Mouse (Mus musculus) G1E (cell line): ENCODE data around the gene Apex2. TPM values are rescaled to one million over a fixed set of nuclear protein-coding genes. Genes with fewer than 3 reads are reported as not detected.

Experiments used
- ATAC-seq: 2 replicates; pipeline ENCODE4 v1.8.0; 2016; ENCODE audit warnings: mild to moderate bottlenecking; ENCODE audit not compliant: insufficient number of reproducible peaks, poor library complexity, low FRiP score, severe bottlenecking; ENCODE audit errors: extremely low read depth
- DNase-seq: peaks from one replicate; pipeline ENCODE4 v3.0.0; 2012; ENCODE audit warnings: low spot score
- H3K27me3 ChIP-seq: 2 replicates; pipeline ENCODE4 v1.6.1; 2012; ENCODE audit warnings: mild to moderate bottlenecking, low read length, inconsistent platforms; ENCODE audit not compliant: insufficient read depth
- H3K36me3 ChIP-seq: replicated peaks from 2 replicates; pipeline ENCODE3; 2012; ENCODE audit warnings: mild to moderate bottlenecking, inconsistent platforms
- H3K4me1 ChIP-seq: 2 replicates; pipeline ENCODE4 v1.6.1; 2012; ENCODE audit warnings: low read depth, low read length, inconsistent platforms, mixed read lengths; ENCODE audit not compliant: insufficient read depth
- H3K4me3 ChIP-seq: 2 replicates; pipeline ENCODE4 v1.5.1; 2012; ENCODE audit warnings: low read depth, mild to moderate bottlenecking, inconsistent platforms, low read length, moderate library complexity, mixed read lengths
- H3K9me3 ChIP-seq: replicated peaks from 2 replicates; pipeline ENCODE4 v1.6.1; 2012; ENCODE audit warnings: inconsistent platforms
- CTCF ChIP-seq: IDR thresholded peaks from 2 replicates; pipeline ENCODE4 v1.5.1; 2012; ENCODE audit warnings: low read depth, low read length, inconsistent platforms, mixed read lengths
- GATA1 ChIP-seq: IDR thresholded peaks from 2 replicates; pipeline ENCODE4 v1.6.1; 2012; ENCODE audit warnings: borderline replicate concordance, low read length, inconsistent platforms, mixed read lengths
- GATA2 ChIP-seq: IDR thresholded peaks from 2 replicates; pipeline ENCODE4 v1.6.1; 2012; ENCODE audit warnings: low read depth, low read length, inconsistent platforms, borderline replicate concordance
- POLR2AphosphoS5 ChIP-seq: IDR thresholded peaks from 2 replicates; pipeline ENCODE4 v1.6.1; 2012; ENCODE audit warnings: low read depth, low read length, inconsistent platforms; ENCODE audit not compliant: insufficient replicate concordance
- TAL1 ChIP-seq: conservative IDR thresholded peaks from 2 replicates; pipeline ENCODE4 v1.6.1; 2012; ENCODE audit warnings: low read depth, low read length, inconsistent platforms, mixed read lengths
- polyA plus RNA-seq: library from polyadenylated mRNA; stranded (reverse); fragments of >175 nt; gene quantifications from 2 replicates; pipeline ENCODE4 v1.2.3, GENCODE M21; 2012
- total RNA-seq, 2 experiments: library from RNA; stranded (forward) in 1 of 2; stranded (reverse) in 1 of 2; fragments of 200-1000 nt in 1 of 2; fragments of >200 nt in 1 of 2; fragmentation: Nextera tagmentation in 1 of 2; gene quantifications; 2 replicates each; pipeline ENCODE4 v1.2.3; 2014 to 2017

The Apex2 gene
- total and polyA plus RNA-seq, 3 experiments, result 1.3 to 22.8 (median 7.7) TPM

DNA sequence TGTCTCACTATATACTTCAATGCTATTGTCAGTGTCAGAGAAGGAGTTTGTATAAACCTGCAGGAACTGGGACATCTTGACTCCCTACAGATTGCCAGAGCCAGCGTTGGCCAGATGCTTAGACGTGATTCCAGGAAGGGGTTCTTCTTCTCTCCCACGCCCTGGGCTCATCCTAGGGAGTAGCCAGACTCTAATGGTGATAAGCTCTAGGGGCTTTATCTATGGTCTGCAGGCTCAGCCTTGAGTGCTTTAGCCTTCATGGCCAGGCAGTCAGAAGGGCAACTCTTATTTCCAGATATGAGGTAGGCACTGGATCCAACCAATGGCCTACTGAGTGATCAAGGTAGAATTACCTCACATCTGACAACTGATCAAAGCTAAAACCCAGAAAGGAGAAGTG is 40.0 kb downstream of the Apex2 start:
- TF ChIP-seq GATA1 (no peak), TAL1 (peak; percentile 97), POLR2AphosphoS5 (no peak), CTCF (no peak), GATA2 (no peak)
- ATAC-seq, result peak; percentile 98
- DNase-seq, result peak; percentile 45
- Histone ChIP-seq H3K4me1 (peaks cover 43% of the 10 kb centered on the region), H3K4me3 (no peak overlapping the region; the same call in 1 of the 2 replicates), H3K27me3 (no peaks in the 10 kb centered on the region), H3K9me3 (no peaks in the 10 kb centered on the region), H3K36me3 (peaks cover 11% of the 10 kb centered on the region)

DNA sequence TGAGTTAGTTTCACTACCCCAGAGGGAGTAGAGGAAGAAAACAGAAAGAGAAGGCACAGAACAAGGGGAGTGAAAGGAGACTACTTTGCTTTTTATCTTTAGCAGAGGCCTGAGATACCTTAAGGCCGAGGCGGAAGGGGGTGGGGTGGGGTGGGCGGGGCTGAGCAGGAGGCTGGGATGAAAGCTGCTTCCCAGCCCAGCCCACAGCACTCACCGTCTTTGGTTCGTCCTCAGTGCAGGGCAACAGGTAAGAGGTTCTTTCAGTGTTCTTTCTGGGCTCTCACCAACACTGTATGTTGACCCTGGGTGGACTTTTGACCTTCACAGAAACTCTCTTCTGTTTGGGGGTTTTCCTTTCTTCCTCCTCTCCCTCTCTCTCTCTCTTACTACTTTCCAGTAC is 42.4 kb downstream of the Apex2 start, which contains the start of gene Alas2:
Alas2 (plus strand) TSS at position 137 of the 400 bp plus-strand sequence.
- TF ChIP-seq GATA2 (no peak), TAL1 (no peak), POLR2AphosphoS5 (no peak), CTCF (no peak), GATA1 (no peak)
- Histone ChIP-seq H3K4me3 (peak within 1 kb of the TSS; percentile 42; the same call in 1 of the 2 replicates), H3K27me3 (no peaks in the 10 kb centered on the region), H3K4me1 (peaks cover 39% of the 10 kb centered on the region), H3K36me3 (peaks cover 6% of the 10 kb centered on the region), H3K9me3 (no peaks in the 10 kb centered on the region)
- DNase-seq (no peak), ATAC-seq (no peak)

DNA sequence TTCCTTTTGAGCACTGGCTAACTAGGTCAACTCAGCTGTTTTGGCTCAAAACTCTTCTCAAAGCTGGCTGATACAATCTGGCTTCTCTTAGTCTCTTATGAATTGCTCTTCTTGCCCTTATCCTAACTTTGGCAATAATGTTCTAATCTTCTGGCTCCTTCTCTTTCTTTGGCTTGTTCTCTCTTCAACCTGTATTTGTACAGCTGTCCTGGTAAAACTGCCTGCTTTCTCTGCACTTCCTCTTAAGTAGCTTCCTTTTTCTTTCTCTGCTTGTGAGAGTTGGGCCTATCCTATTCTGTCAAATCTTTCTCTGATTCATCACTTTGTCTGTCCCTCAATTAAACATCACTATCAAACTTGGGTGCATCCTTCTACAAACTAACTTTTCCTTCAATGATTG is 48.0 kb downstream of the Apex2 start:
- Histone ChIP-seq H3K9me3 (no peaks in the 10 kb centered on the region), H3K27me3 (no peaks in the 10 kb centered on the region), H3K4me3 (no peak overlapping the region), H3K4me1 (0 out of 2 replicates have a peak, but pooled peaks cover 1% of the 10 kb centered on the region), H3K36me3 (no peaks in the 10 kb centered on the region)
- ATAC-seq, result no peak
- no peak for DNase-seq
- TF ChIP-seq POLR2AphosphoS5 (no peak), GATA1 (no peak), GATA2 (no peak), TAL1 (no peak), CTCF (no peak)

DNA sequence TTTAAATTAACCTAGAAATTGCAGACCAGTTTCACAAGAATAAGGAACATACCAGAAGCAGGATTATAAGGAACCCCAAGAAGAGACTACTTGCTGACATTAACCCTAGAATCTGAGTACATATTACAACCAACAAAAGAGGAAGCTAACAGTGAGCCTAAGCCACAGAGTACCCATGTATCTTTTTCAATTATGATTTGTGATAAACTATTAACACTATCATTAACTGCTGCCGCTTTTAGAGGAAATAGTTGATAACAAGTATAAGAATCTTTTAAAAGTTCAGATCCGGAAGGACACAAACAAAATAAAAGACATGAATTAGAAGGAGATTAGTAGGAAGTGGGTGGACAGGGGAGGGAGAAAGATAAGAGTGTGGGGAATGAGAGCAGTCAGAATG is 49.6 kb downstream of the Apex2 start:
- Histone ChIP-seq H3K9me3 (no peaks in the 10 kb centered on the region), H3K4me3 (no peak overlapping the region), H3K4me1 (no peaks in the 10 kb centered on the region), H3K27me3 (no peaks in the 10 kb centered on the region), H3K36me3 (no peaks in the 10 kb centered on the region)
- peak; percentile 78; the same call in 1 of the 2 replicates for ATAC-seq
- no peak for DNase-seq
- TF ChIP-seq TAL1, result no peak
- no peak for TF ChIP-seq CTCF
- no peak for TF ChIP-seq GATA2
- TF ChIP-seq POLR2AphosphoS5, result no peak
- no peak for TF ChIP-seq GATA1

DNA sequence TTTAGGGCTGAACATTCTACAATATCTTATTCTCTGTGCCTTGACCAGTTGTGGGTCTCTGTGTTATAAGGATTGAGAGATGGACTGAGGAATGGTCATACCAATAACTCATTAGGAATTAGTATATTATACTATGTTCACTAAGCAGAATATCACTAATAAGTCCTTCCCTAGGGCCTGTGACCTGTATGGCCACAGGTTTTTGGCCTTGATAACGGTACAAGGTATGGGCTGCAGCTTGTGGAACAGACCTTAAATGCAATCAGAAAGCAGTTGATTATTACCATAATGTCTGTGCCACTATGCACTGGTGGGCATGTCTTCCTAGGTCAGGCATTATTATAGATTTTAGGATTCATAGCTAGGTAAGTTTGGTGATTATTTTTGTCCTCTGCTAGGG is 73.2 kb downstream of the Apex2 start:
- Histone ChIP-seq H3K27me3 (no peaks in the 10 kb centered on the region), H3K4me1 (peaks cover 22% of the 10 kb centered on the region), H3K36me3 (no peaks in the 10 kb centered on the region), H3K4me3 (no peak overlapping the region), H3K9me3 (no peaks in the 10 kb centered on the region)
- ATAC-seq, result no peak
- TF ChIP-seq POLR2AphosphoS5 (no peak), TAL1 (no peak), CTCF (no peak), GATA2 (no peak), GATA1 (no peak)
- DNase-seq, result no peak

DNA sequence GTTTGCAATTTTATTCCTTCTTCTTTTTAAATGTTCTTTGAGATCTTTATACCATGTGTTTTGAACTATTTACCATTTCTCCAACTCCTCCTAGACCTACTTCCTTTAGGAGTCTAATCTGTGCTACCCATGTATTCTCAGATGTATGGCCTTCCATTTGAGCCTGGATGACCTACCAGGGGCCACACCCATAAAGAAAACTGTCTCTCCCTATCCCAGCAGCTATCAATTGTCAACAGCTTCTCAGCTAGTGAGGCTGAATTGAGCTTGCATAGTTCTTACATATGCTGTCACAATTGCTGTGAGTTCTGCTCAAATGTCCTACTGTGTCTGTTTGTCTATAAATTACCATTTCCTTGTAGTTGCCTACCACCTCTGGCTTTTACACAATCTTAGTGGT is 73.7 kb downstream of the Apex2 start:
- Histone ChIP-seq H3K4me1 (peaks cover 26% of the 10 kb centered on the region), H3K36me3 (no peaks in the 10 kb centered on the region), H3K9me3 (no peaks in the 10 kb centered on the region), H3K4me3 (no peak overlapping the region), H3K27me3 (no peaks in the 10 kb centered on the region)
- DNase-seq, result no peak
- ATAC-seq, result no peak; the same call in 1 of the 2 replicates
- no peak for TF ChIP-seq POLR2AphosphoS5
- TF ChIP-seq TAL1, result no peak
- TF ChIP-seq GATA1, result no peak
- no peak for TF ChIP-seq GATA2
- no peak for TF ChIP-seq CTCF
